Mouse (Mus musculus) lung, postnatal 0 days (tissue): ENCODE measurements around the gene Tle4. TPM values are rescaled to one million over a fixed set of nuclear protein-coding genes. Genes with fewer than 3 reads are reported as not detected.

Source experiments
- ATAC-seq: fragments of 200-750 bp; cut with Nextera tagmentation; 2 replicates; pipeline ENCODE4 v1.8.0; 2017; ENCODE audit warnings: moderate library complexity
- DNase-seq: peaks from one replicate; pipeline ENCODE4 v3.0.0-alpha.2; 2016; ENCODE audit warnings: low spot score
- H3K27ac ChIP-seq: fragments of 300-500 bp; sonication (generic); 2 replicates; pipeline ENCODE4 v1.5.1; 2014; ENCODE audit warnings: antibody characterized with exemption, mild to moderate bottlenecking, low read length, mixed read lengths
- H3K27me3 ChIP-seq: fragments of 300-500 bp; sonication (generic); replicated peaks from 2 replicates; pipeline ENCODE4 v1.6.1; 2014; ENCODE audit warnings: low read length, mixed read lengths; ENCODE audit not compliant: insufficient read depth
- H3K36me3 ChIP-seq: fragments of 300-500 bp; sonication (generic); 2 replicates; pipeline ENCODE4 v1.6.1; 2014; ENCODE audit warnings: low read length, mixed read lengths; ENCODE audit not compliant: insufficient read depth
- H3K4me1 ChIP-seq: fragments of 300-500 bp; sonication (generic); 2 replicates; pipeline ENCODE4 v1.6.1; 2014; ENCODE audit warnings: antibody characterized with exemption, low read depth, low read length, mixed read lengths; ENCODE audit not compliant: insufficient read depth
- H3K4me2 ChIP-seq: fragments of 300-500 bp; sonication (generic); replicated peaks from 2 replicates; pipeline ENCODE4 v1.6.1; 2014; ENCODE audit warnings: low read depth, mild to moderate bottlenecking, low read length, moderate library complexity, mixed read lengths
- H3K4me3 ChIP-seq: fragments of 300-500 bp; sonication (generic); 2 replicates; pipeline ENCODE4 v1.5.1; 2014; ENCODE audit warnings: low read depth, low read length
- H3K9ac ChIP-seq: fragments of 300-500 bp; sonication (generic); replicated peaks from 2 replicates; pipeline ENCODE4 v1.6.1; 2014; ENCODE audit warnings: low read depth, mild to moderate bottlenecking
- H3K9me3 ChIP-seq: fragments of 300-500 bp; sonication (generic); 2 replicates; pipeline ENCODE4 v1.6.1; 2016; ENCODE audit warnings: low read length, mixed read lengths
- CTCF ChIP-seq: IDR thresholded peaks from 2 replicates; pipeline ENCODE4 v1.5.1; 2016; ENCODE audit warnings: antibody characterized with exemption, mild to moderate bottlenecking
- EP300 ChIP-seq: IDR thresholded peaks from 2 replicates; pipeline ENCODE4 v1.6.1; 2016; ENCODE audit warnings: antibody characterized with exemption, mild to moderate bottlenecking, control low read depth
- WGBS: fragments of 180-500 bp; shearing (Covaris S2); extraction: QIAGEN DNeasy Blood & Tissue Kit; methylation state at CpG from one replicate; pipeline ENCODE4 v1.1.7; 2014; 5-methylcytosine and 5-hydroxymethylcytosine counted together
- polyA plus RNA-seq: library from polyadenylated mRNA; unstranded; fragments of >200 nt; fragmentation: Nextera tagmentation; extraction: Ambion mirVana; gene quantifications from 2 replicates; pipeline ENCODE4 v1.2.1, GENCODE M21; 2015

Gene Tle4
- polyA plus RNA-seq, 1 experiment from 2014 or later: 12.1 TPM

DNA sequence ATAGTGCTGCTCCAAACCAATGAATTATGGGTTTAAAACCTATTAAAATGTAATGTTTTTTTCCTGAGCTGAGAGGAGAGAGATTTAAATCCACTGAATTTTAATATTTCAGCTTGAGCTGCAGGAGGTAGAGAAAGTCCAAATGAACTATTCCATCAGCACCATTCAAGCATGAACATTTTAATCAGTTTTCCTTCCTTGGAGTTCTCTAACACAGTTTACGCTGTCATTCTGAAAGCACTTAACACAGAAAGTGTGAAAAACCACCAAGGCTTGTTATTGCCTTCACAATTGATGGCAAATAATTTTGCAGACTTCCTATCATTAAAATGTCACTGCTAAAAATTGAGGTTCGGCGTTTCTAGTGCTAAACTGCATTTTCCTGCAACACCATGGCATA is 57.2 kb downstream of the Tle4 start:
- 92% methylated on average over 3 of the region's 3 CpGs for WGBS
- H3K9me3 ChIP-seq: no peaks in the 10 kb centered on the region
- no peak for DNase-seq
- H3K36me3 ChIP-seq: no peaks in the 10 kb centered on the region
- no peak overlapping the region for H3K9ac ChIP-seq
- H3K27me3 ChIP-seq: no peaks in the 10 kb centered on the region
- ATAC-seq: no peak
- no peaks in the 10 kb centered on the region for H3K4me1 ChIP-seq
- no peak overlapping the region for H3K27ac ChIP-seq
- H3K4me2 ChIP-seq: no peak overlapping the region
- no peak overlapping the region for H3K4me3 ChIP-seq
- no peak for TF ChIP-seq CTCF
- TF ChIP-seq EP300: no peak

DNA sequence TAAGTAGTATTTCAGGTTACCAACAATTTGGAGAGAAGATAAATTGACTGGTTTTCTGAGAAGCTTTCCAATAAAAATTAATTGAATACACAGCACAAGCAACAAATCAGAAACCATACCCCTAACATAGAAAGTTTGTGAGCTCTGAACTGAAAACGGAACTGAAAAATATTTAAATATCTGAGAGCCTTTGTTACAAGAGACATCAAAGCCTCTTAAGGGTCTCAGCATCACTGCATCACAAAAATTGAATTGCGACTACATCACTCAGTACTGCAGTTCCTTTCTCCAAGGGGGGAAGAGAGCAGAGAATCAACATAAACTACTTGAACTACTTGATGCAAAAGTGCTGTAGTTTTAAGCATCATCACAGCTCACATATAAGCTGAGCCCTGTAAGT is 61.2 kb downstream of the Tle4 start:
- TF ChIP-seq CTCF (no peak), EP300 (no peak)
- no peak overlapping the region for H3K4me3 ChIP-seq
- H3K4me2 ChIP-seq: no peak overlapping the region
- no peak overlapping the region for H3K27ac ChIP-seq
- ATAC-seq (no peak), DNase-seq (no peak)
- no peaks in the 10 kb centered on the region for H3K9me3 ChIP-seq
- H3K27me3 ChIP-seq: no peaks in the 10 kb centered on the region
- H3K36me3 ChIP-seq: no peaks in the 10 kb centered on the region
- H3K9ac ChIP-seq: no peak overlapping the region
- H3K4me1 ChIP-seq: no peaks in the 10 kb centered on the region
- 85% methylated on average over 2 of the region's 2 CpGs for WGBS

DNA sequence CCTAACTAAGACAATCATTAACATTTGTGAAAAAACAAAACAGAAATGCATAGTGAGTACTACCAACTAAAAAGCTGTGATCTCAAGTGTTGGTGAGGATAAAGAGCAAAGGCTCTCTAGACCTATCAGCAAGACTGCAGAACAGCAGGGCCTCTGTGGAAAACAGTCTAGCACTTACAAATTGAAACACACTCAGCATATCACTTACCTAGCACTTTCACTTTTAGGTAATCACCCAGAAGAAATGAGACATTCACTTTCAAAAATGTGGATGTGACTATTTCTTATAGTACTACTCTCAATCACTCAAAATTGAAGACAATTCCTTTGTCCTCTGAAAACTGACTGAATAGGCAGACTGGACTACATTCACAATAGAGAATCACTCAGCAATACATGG is 63.4 kb downstream of the Tle4 start:
- no peaks in the 10 kb centered on the region for H3K9me3 ChIP-seq
- no peaks in the 10 kb centered on the region for H3K4me1 ChIP-seq
- H3K27ac ChIP-seq: no peak overlapping the region
- H3K36me3 ChIP-seq: no peaks in the 10 kb centered on the region
- no peaks in the 10 kb centered on the region for H3K27me3 ChIP-seq
- DNase-seq (no peak), ATAC-seq (no peak)
- H3K4me2 ChIP-seq: no peak overlapping the region
- H3K9ac ChIP-seq: no peak overlapping the region
- TF ChIP-seq CTCF (no peak), EP300 (no peak)
- H3K4me3 ChIP-seq: no peak overlapping the region

DNA sequence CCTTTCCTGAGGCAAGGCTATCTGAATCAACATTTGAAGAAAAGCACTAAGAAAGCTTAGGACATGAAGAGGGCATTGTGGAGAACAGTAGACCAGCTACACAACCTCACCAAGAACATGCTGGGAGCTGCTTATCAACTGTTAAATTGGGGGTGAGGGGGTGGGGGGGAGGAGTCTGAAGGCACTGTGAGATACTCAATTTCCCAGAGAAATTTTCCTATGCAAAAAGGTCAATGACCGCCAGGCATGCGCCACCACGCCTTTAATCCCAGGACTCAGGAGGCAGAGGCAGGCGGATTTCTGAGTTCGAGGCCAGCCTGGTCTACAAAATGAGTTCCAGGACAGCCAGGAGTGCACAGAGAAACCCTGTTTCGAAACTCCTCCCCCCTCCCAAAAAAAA is 65.0 kb downstream of the Tle4 start:
- Histone ChIP-seq H3K4me3 (no peak overlapping the region), H3K27ac (no peak overlapping the region), H3K9ac (no peak overlapping the region), H3K36me3 (no peaks in the 10 kb centered on the region), H3K27me3 (no peaks in the 10 kb centered on the region), H3K4me2 (no peak overlapping the region), H3K9me3 (no peaks in the 10 kb centered on the region), H3K4me1 (no peaks in the 10 kb centered on the region)
- no peak for TF ChIP-seq CTCF
- TF ChIP-seq EP300: no peak
- 93% methylated on average over 6 of the region's 6 CpGs for WGBS
- ATAC-seq: no peak
- no peak for DNase-seq

DNA sequence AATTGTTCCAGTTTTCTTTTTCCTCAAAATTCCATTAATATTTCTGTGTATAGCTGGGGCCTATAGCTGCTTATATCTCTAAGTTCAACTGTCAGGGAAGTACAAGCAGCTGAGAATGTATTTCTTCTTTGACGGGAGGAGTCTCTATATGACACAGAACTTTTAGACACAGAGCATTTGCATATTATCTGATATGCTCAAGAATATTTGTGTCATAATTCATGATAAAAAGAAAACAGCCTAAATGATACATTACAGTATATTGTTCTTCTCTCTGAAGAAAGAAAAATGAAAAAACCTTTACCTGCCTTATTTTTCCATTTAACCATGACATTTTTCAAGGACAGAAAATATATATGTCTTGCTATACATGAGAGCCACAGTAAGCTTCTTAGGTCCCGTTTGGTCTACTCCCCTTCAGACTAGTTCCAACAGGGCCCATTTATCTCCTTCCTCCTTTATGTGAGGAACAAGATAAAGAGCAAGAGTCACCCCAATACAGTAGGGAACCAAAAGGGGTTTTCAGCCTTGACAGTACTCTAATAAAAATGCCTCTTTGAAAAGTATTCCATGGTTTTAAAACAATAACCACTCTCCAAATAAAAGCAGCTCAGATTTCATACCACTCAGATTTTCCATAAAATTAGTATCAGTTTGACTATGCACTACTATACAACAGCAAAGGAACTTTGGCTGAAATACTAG is 77.6 kb downstream of the Tle4 start:
- WGBS: 67% methylated on average over 2 of the region's 2 CpGs
- Histone ChIP-seq H3K36me3 (no peaks in the 10 kb centered on the region; the same call in 1 of the 2 replicates), H3K4me1 (no peaks in the 10 kb centered on the region), H3K4me3 (no peak overlapping the region), H3K27ac (no peak overlapping the region), H3K27me3 (no peaks in the 10 kb centered on the region), H3K4me2 (no peak overlapping the region), H3K9ac (no peak overlapping the region), H3K9me3 (no peaks in the 10 kb centered on the region)
- DNase-seq (no peak), ATAC-seq (no peak)
- no peak for TF ChIP-seq EP300
- no peak for TF ChIP-seq CTCF

DNA sequence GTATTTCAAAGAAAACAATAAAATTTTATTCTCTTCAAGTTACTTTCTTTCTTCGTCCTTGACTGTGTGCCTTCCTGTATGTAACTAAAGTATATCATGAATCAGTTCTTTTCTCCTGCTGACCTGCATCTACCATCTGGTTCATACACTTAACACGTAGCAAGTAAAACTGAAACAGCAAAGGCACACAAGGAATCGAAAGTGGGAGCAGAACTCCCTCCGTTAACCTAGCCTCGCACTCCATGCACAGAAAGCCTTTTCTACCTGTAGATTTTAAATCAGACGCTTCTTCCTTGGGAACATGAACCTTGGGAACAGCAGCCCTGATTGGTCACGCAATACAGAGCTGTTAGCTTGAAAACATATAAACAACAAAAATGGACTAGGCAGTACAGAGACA is 78.7 kb downstream of the Tle4 start:
- TF ChIP-seq EP300: no peak
- TF ChIP-seq CTCF: no peak
- Histone ChIP-seq H3K9me3 (no peaks in the 10 kb centered on the region), H3K27ac (no peak overlapping the region), H3K4me2 (no peak overlapping the region), H3K4me1 (no peaks in the 10 kb centered on the region), H3K9ac (no peak overlapping the region), H3K4me3 (no peak overlapping the region), H3K36me3 (no peaks in the 10 kb centered on the region; the same call in 1 of the 2 replicates), H3K27me3 (no peaks in the 10 kb centered on the region)
- DNase-seq: no peak
- 93% methylated on average over 7 of the region's 7 CpGs for WGBS
- no peak for ATAC-seq
